Mouse (Mus musculus): ENCODE results near the gene Trrap.

- TF ChIP-seq POLR2A (IDR thresholded peaks at IDR 0.05; ENCODE audit: control insufficient read depth, extremely low read depth, insufficient read depth, low read length, poor library complexity) (no peak), CTCF (IDR thresholded peaks at IDR 0.05; ENCODE audit: borderline replicate concordance, control insufficient read depth, extremely low read depth, insufficient read depth, low read length, poor library complexity) (no peak)
Observed at GRCm38 (mm10) chr5:144793374-144793773, 25.8 kb downstream of the Trrap start.

Data from thymus, adult 2 months (tissue).